Mouse (Mus musculus) forebrain, embryonic 13.5 days (tissue): ENCODE measurements around the gene Srrm3. TPM values are rescaled to one million over a fixed set of nuclear protein-coding genes. Genes with fewer than 3 reads are reported as not detected.

Source experiments
- ATAC-seq: fragments of 200-750 bp; cut with Nextera tagmentation; 2 replicates; pipeline ENCODE4 v1.8.0; 2017
- H3K27ac ChIP-seq: fragments of 300-500 bp; sonication (generic); 2 replicates; pipeline ENCODE4 v1.5.1; 2015; ENCODE audit warnings: inconsistent platforms, mild to moderate bottlenecking, moderate library complexity
- H3K27me3 ChIP-seq: fragments of 300-500 bp; sonication (generic); 2 replicates; pipeline ENCODE4 v1.6.1; 2015; ENCODE audit warnings: mild to moderate bottlenecking, inconsistent platforms
- H3K36me3 ChIP-seq: fragments of 300-500 bp; sonication (generic); 2 replicates; pipeline ENCODE4 v1.6.1; 2015; ENCODE audit warnings: mild to moderate bottlenecking, inconsistent platforms; ENCODE audit not compliant: poor library complexity, severe bottlenecking
- H3K4me1 ChIP-seq: fragments of 300-500 bp; sonication (generic); 2 replicates; pipeline ENCODE4 v1.6.1; 2015; ENCODE audit warnings: inconsistent platforms
- H3K4me2 ChIP-seq: fragments of 300-500 bp; sonication (generic); 2 replicates; pipeline ENCODE4 v1.6.1; 2015; ENCODE audit warnings: inconsistent platforms, mild to moderate bottlenecking, moderate library complexity
- H3K4me3 ChIP-seq: fragments of 300-500 bp; sonication (generic); 2 replicates; pipeline ENCODE4 v1.5.1; 2015; ENCODE audit warnings: mild to moderate bottlenecking, inconsistent platforms
- H3K9ac ChIP-seq: fragments of 300-500 bp; sonication (generic); 2 replicates; pipeline ENCODE4 v1.6.1; 2015; ENCODE audit warnings: mild to moderate bottlenecking, inconsistent platforms
- H3K9me3 ChIP-seq: fragments of 300-500 bp; sonication (generic); replicated peaks from 2 replicates; pipeline ENCODE4 v1.6.1; 2016; ENCODE audit warnings: inconsistent platforms
- WGBS: fragments of 180-500 bp; shearing (Covaris S2); methylation state at CpG from one replicate; pipeline ENCODE4 v1.1.7; 2015; 5-methylcytosine and 5-hydroxymethylcytosine counted together
- polyA plus RNA-seq: library from polyadenylated mRNA; unstranded; fragments of >200 nt; fragmentation: Nextera tagmentation; extraction: Ambion mirVana; gene quantifications from 2 replicates; pipeline ENCODE4 v1.2.1, GENCODE M21; 2015

Srrm3 gene
- polyA plus RNA-seq, 1 experiment from 2014 or later: 52.8 TPM

GRCm38 (mm10) chr5:135793996-135794858 is 12.5 kb upstream of the Srrm3 start:
- Histone ChIP-seq H3K27ac (peak overlapping the region; percentile 4; the same call in 1 of the 2 replicates), H3K9ac (no peak overlapping the region), H3K9me3 (no peaks in the 10 kb centered on the region), H3K27me3 (no peaks in the 10 kb centered on the region), H3K4me1 (no peaks in the 10 kb centered on the region; the same call in 1 of the 2 replicates), H3K36me3 (peaks cover 31% of the 10 kb centered on the region), H3K4me2 (peak overlapping the region; percentile 45), H3K4me3 (0 out of 2 replicates have a peak overlapping the region, but pooled peaks have one; percentile 14)
- WGBS: 9% methylated on average over 20 of the region's 20 CpGs
- ATAC-seq: peak; percentile 90

GRCm38 (mm10) chr5:135794859-135795181 is 11.9 kb upstream of the Srrm3 start:
- H3K9ac ChIP-seq: no peak overlapping the region
- H3K27ac ChIP-seq: no peak overlapping the region
- H3K9me3 ChIP-seq: no peaks in the 10 kb centered on the region
- ATAC-seq: no peak; the same call in 1 of the 2 replicates
- no peak overlapping the region for H3K4me3 ChIP-seq
- no peaks in the 10 kb centered on the region; the same call in 1 of the 2 replicates for H3K4me1 ChIP-seq
- H3K36me3 ChIP-seq: peaks cover 25% of the 10 kb centered on the region
- peak overlapping the region; percentile 45 for H3K4me2 ChIP-seq
- 5% methylated on average over 5 of the region's 5 CpGs for WGBS
- H3K27me3 ChIP-seq: no peaks in the 10 kb centered on the region

- Histone ChIP-seq H3K4me1 (peaks cover 13% of the 10 kb centered on the region; the same call in 1 of the 2 replicates), H3K36me3 (no peaks in the 10 kb centered on the region), H3K9ac (no peak overlapping the region), H3K9me3 (no peaks in the 10 kb centered on the region), H3K27ac (no peak overlapping the region), H3K27me3 (0 out of 2 replicates have a peak, but pooled peaks cover 6% of the 10 kb centered on the region), H3K4me2 (no peak overlapping the region), H3K4me3 (no peak overlapping the region)
- 51% methylated on average over 4 of the region's 4 CpGs for WGBS
- ATAC-seq: no peak
Measured at GRCm38 (mm10) chr5:135799746-135800145, 6.9 kb upstream of the Srrm3 start.

GRCm38 (mm10) chr5:135800927-135801326 is 5.8 kb upstream of the Srrm3 start:
- Histone ChIP-seq H3K4me2 (no peak overlapping the region; the same call in 1 of the 2 replicates), H3K4me1 (peaks cover 13% of the 10 kb centered on the region; the same call in 1 of the 2 replicates), H3K9me3 (no peaks in the 10 kb centered on the region), H3K27ac (0 out of 2 replicates have a peak overlapping the region, but pooled peaks have one; percentile 27), H3K4me3 (no peak overlapping the region), H3K36me3 (no peaks in the 10 kb centered on the region), H3K27me3 (peaks cover 10% of the 10 kb centered on the region; the same call in 1 of the 2 replicates), H3K9ac (0 out of 2 replicates have a peak overlapping the region, but pooled peaks have one; percentile 19)
- no peak for ATAC-seq
- WGBS: 1% methylated on average over 6 of the region's 6 CpGs

GRCm38 (mm10) chr5:135802641-135803040 is 4.0 kb upstream of the Srrm3 start:
- Histone ChIP-seq H3K4me1 (peaks cover 21% of the 10 kb centered on the region), H3K27me3 (peaks cover 13% of the 10 kb centered on the region; the same call in 1 of the 2 replicates), H3K9ac (no peak overlapping the region), H3K4me3 (no peak overlapping the region), H3K9me3 (no peaks in the 10 kb centered on the region), H3K4me2 (no peak overlapping the region), H3K27ac (no peak overlapping the region), H3K36me3 (no peaks in the 10 kb centered on the region)
- ATAC-seq: no peak
- 90% methylated on average over 8 of the region's 8 CpGs for WGBS

- no peak for ATAC-seq
- no peak overlapping the region for H3K4me2 ChIP-seq
- peaks cover 13% of the 10 kb centered on the region; the same call in 1 of the 2 replicates for H3K27me3 ChIP-seq
- H3K36me3 ChIP-seq: no peaks in the 10 kb centered on the region
- peaks cover 26% of the 10 kb centered on the region for H3K4me1 ChIP-seq
- no peak overlapping the region for H3K4me3 ChIP-seq
- no peak overlapping the region for H3K9ac ChIP-seq
- H3K27ac ChIP-seq: no peak overlapping the region
- H3K9me3 ChIP-seq: no peaks in the 10 kb centered on the region
- WGBS: 64% methylated on average over 4 of the region's 4 CpGs
Measured at GRCm38 (mm10) chr5:135803135-135803534, 3.6 kb upstream of the Srrm3 start.

- 92% methylated on average over 4 of the region's 4 CpGs for WGBS
- no peaks in the 10 kb centered on the region for H3K36me3 ChIP-seq
- H3K4me1 ChIP-seq: peaks cover 30% of the 10 kb centered on the region
- no peak for ATAC-seq
- H3K4me2 ChIP-seq: no peak overlapping the region
- H3K9ac ChIP-seq: no peak overlapping the region
- H3K9me3 ChIP-seq: no peaks in the 10 kb centered on the region
- H3K27ac ChIP-seq: no peak overlapping the region
- H3K27me3 ChIP-seq: peaks cover 13% of the 10 kb centered on the region; the same call in 1 of the 2 replicates
- no peak overlapping the region for H3K4me3 ChIP-seq
Measured at GRCm38 (mm10) chr5:135803676-135804075, 3.0 kb upstream of the Srrm3 start.

GRCm38 (mm10) chr5:135804735-135805134 is 2.0 kb upstream of the Srrm3 start:
- Histone ChIP-seq H3K9me3 (no peaks in the 10 kb centered on the region), H3K27me3 (peaks cover 13% of the 10 kb centered on the region; the same call in 1 of the 2 replicates), H3K36me3 (no peaks in the 10 kb centered on the region), H3K4me3 (no peak overlapping the region), H3K9ac (no peak overlapping the region), H3K4me1 (peaks cover 30% of the 10 kb centered on the region), H3K27ac (no peak overlapping the region), H3K4me2 (no peak overlapping the region)
- ATAC-seq: no peak
- 81% methylated on average over 2 of the region's 2 CpGs for WGBS

- no peaks in the 10 kb centered on the region for H3K36me3 ChIP-seq
Measured at GRCm38 (mm10) chr5:135807263-135807637, 560 bp downstream of the Srrm3 start.

GRCm38 (mm10) chr5:135812991-135813390 is 6.3 kb downstream of the Srrm3 start:
- H3K9ac ChIP-seq: no peak overlapping the region
- no peaks in the 10 kb centered on the region for H3K36me3 ChIP-seq
- no peaks in the 10 kb centered on the region for H3K9me3 ChIP-seq
- no peak overlapping the region for H3K4me3 ChIP-seq
- peaks cover 6% of the 10 kb centered on the region for H3K27me3 ChIP-seq
- H3K4me2 ChIP-seq: no peak overlapping the region
- 0 out of 2 replicates have a peak overlapping the region, but pooled peaks have one; percentile 19 for H3K27ac ChIP-seq
- no peak; the same call in 1 of the 2 replicates for ATAC-seq
- 54% methylated on average over 5 of the region's 5 CpGs for WGBS
- peaks cover 8% of the 10 kb centered on the region for H3K4me1 ChIP-seq

More at GRCm38 (mm10) chr5:135807263-135807637, 560 bp downstream of the Srrm3 start:
- no peak overlapping the region; the same call in 1 of the 2 replicates for H3K27ac ChIP-seq
- H3K4me1 ChIP-seq: peaks cover 18% of the 10 kb centered on the region
- H3K27me3 ChIP-seq: peaks cover 7% of the 10 kb centered on the region; the same call in 1 of the 2 replicates
- WGBS: 40% methylated on average over 3 of the region's 3 CpGs
- no peak for ATAC-seq
- peak overlapping the region; percentile 86 for H3K9ac ChIP-seq
- H3K9me3 ChIP-seq: no peaks in the 10 kb centered on the region
- H3K4me3 ChIP-seq: peak overlapping the region; percentile 60
- H3K4me2 ChIP-seq: peak overlapping the region; percentile 68

- Histone ChIP-seq H3K9ac (no peak overlapping the region), H3K27ac (no peak overlapping the region), H3K4me1 (peaks cover 21% of the 10 kb centered on the region), H3K4me2 (no peak overlapping the region), H3K9me3 (no peaks in the 10 kb centered on the region), H3K27me3 (peaks cover 17% of the 10 kb centered on the region), H3K36me3 (no peaks in the 10 kb centered on the region), H3K4me3 (no peak overlapping the region)
- ATAC-seq: no peak
- WGBS: 44% methylated on average over 7 of the region's 7 CpGs
Measured at GRCm38 (mm10) chr5:135818491-135818890, 11.8 kb downstream of the Srrm3 start.

GRCm38 (mm10) chr5:135822316-135822944 is 15.7 kb downstream of the Srrm3 start:
- Histone ChIP-seq H3K27me3 (peaks cover 14% of the 10 kb centered on the region), H3K27ac (peak overlapping the region; percentile 64), H3K9me3 (no peaks in the 10 kb centered on the region), H3K4me1 (peaks cover 30% of the 10 kb centered on the region), H3K4me3 (no peak overlapping the region), H3K9ac (no peak overlapping the region), H3K4me2 (peak overlapping the region; percentile 19), H3K36me3 (no peaks in the 10 kb centered on the region)
- peak; percentile 58 for ATAC-seq
- 20% methylated on average over 7 of the region's 7 CpGs for WGBS
